ENCODE assay signal across 22 mouse cellular contexts in the genomic region with DNA sequence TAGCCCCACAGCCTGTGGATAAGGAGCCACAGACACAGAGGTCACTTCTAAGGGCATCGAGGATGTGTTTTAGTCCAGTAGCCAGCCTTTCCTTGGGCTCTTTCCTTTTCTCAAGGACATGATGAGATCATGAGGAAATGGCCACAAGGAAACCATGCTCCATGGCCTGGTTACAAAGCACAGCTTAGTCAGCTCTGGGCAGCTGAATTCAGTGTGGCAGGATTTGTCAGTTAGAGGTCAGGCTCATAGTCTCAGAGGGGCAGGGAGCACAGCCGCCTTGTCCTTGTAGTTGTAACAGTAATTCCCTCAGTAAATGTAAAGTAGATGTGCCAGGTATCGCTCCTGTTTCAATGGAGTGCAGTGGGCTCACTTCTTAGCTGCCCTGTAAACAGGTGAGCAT.
"Had no signal": no experiment of that assay in that cellular context is flagged by ENCODE, and none has a peak within 500 bp of the region (broad histone marks: within the 10 kb centered on the region; RNA-seq: fewer than 3 reads in every experiment).

No protein-coding gene starts in this region.

- H3K9me3 ChIP-seq: liver, embryonic 15.5 days; lung, embryonic 15.5 days; midbrain, embryonic 10.5 days; midbrain, embryonic 12.5 days; neural tube, embryonic 12.5 days had no signal

- H3K4me3 ChIP-seq: liver, embryonic 15.5 days; lung, embryonic 15.5 days; midbrain, embryonic 10.5 days; midbrain, embryonic 12.5 days; myocyte; neural tube, embryonic 12.5 days had no signal

- H3K36me3 ChIP-seq: liver, embryonic 15.5 days; lung, embryonic 15.5 days; midbrain, embryonic 10.5 days; midbrain, embryonic 12.5 days; neural tube, embryonic 12.5 days had no signal

- H3K27ac ChIP-seq: liver, embryonic 15.5 days; lung, embryonic 15.5 days; macrophage; midbrain, embryonic 10.5 days; midbrain, embryonic 12.5 days; neural tube, embryonic 12.5 days had no signal

- H3K27me3 ChIP-seq: liver, embryonic 15.5 days; neural tube, embryonic 12.5 days had no signal

- ATAC-seq: liver, postnatal 0 days; lung, postnatal 0 days; midbrain, embryonic 16.5 days had no signal

- H3K4me2 ChIP-seq: liver, embryonic 15.5 days; lung, embryonic 15.5 days; midbrain, embryonic 12.5 days; neural tube, embryonic 12.5 days had no signal

- DNase-seq: liver, postnatal 0 days; lung, adult 2 months; lung, postnatal 14 days; lung, postnatal 36 days; midbrain, embryonic 14.5 days; retina, postnatal 1 day; right cerebral cortex, adult 18-20 months; right cerebral cortex, postnatal 25 days; right cerebral cortex, postnatal 4 days; spleen, adult 18-20 months; thymus, adult 2 months; thymus, postnatal 25 days; thymus, postnatal 4 days had no signal

- H3K9ac ChIP-seq: liver, embryonic 15.5 days; liver, postnatal 0 days; lung, embryonic 15.5 days; midbrain, embryonic 12.5 days; neural tube, embryonic 12.5 days had no signal

- H3K4me1 ChIP-seq: liver, embryonic 15.5 days; neural tube, embryonic 12.5 days had no signal
